Mouse (Mus musculus) induced T-regulatory cell, adult 2 months (primary cell): ENCODE measurements around the gene Parp16.
A peak's percentile ranks its signal among the peaks of the same experiment; 100 is the strongest.

ENCODE experiments used
- DNase-seq: peaks from one replicate; pipeline ENCODE4 v3.0.0-alpha.2; 2012; ENCODE audit warnings: low read depth

Parp16 gene

DNA sequence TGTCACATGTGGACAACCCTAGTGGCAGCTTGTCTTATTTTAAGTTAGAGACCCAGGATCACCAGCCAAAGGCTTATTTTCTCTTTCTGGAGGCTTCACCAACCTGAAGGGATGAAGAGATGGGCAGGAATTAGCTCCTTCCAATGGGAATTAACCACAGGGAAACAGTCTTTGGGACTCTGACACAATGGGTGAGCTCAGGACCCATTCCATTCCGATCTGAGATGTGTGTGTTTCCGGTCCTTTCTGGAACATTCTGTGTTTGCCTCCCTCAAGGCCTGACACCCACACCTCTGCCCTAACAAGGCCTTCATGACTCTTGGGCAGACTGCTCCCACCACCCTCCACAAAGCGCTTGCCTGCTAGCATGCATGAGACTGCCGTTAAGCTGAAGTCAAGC is at the start of gene Parp16:
Parp16 (plus strand) TSS at position 301 of the 400 bp plus-strand sequence.
- no peak for DNase-seq

DNA sequence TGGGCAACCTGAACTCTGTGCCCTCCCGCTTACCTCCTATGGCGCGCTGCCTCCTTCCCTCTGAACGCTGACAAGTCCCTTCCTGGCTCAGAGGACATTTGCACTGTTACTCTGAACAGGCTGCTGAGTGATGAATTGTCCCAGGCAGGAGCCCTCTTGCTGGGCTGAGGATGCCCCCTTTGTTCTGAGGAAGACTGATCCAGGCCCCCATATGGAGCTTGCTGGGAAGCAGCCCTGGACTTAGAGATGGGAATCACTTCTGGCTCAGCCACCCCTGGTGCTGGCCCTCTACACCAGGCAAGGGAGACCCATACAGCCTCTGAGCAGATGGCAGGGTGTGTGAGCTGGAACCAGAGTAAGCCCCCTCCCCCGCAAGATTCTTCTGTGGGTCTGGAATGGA is 49.2 kb upstream of the Parp16 start:
- no peak for DNase-seq

DNA sequence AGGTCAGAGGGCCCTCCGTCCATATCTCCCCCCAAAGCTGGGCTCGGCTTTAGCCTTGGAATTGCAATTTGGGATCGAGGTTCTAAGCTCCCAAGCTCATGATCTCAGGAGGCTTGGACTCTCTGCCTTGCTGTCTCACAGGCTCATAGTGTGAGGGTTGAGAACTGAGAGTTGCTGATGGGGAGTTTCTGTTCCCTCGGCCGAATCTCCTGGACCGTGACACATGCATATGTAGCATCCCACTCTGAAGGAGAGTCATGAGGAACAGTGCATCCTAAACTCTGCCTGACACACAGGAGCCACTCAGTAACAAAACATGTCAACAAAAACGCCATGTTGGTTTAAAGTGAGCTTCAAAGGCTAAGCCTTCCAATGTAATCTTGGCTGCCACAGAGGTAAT is 46.6 kb upstream of the Parp16 start:
- DNase-seq, result no peak

DNA sequence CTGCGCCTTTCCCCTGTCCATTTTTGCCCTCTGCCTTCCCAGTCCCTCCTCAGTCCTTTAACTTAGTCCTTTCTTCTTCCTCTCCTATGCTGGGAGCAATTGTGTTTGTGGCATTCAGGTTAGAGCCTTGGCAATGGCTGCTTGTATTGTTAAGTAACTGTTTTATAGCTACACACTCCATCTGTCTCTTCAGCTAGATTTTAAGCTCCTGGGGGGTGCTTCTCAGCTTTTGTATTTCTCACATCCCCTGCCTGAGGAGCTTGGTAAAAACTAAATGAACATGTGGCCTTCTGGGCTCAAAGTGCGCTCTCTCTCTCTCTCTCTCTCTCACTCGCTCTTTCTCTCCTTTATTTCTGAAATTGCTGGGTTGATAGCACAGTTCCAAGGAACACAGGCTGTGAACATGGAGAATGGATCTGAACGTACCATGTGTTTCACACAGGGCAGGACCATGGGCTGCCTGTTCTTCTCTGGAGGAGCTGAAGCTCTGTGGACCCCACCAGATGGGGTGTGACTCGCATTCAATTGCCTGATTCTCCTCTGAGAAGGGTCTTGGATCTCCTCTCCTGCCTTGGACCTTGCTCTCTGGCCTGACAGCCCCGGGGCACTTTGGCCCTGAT is 42.3 kb upstream of the Parp16 start:
- no peak for DNase-seq

DNA sequence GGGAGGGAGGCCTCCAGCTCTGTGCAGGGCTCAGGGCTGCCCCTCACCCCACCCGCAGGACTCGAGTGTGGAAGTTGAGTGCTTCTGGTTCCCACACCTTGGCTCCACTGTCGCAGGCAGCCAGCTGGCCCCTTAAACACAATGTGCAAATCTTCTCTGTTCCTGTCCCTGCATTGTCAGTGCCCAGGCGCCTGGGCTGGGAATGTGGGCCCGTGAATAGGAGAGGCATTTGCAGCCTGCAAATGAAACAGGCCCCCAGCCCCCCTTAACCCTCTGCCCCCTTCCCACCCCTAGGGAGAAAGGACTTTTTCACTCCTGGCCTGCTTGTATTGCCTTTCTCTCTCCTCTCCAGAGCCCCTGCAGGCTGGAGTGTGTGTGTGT is 41.8 kb upstream of the Parp16 start:
- no peak for DNase-seq

DNA sequence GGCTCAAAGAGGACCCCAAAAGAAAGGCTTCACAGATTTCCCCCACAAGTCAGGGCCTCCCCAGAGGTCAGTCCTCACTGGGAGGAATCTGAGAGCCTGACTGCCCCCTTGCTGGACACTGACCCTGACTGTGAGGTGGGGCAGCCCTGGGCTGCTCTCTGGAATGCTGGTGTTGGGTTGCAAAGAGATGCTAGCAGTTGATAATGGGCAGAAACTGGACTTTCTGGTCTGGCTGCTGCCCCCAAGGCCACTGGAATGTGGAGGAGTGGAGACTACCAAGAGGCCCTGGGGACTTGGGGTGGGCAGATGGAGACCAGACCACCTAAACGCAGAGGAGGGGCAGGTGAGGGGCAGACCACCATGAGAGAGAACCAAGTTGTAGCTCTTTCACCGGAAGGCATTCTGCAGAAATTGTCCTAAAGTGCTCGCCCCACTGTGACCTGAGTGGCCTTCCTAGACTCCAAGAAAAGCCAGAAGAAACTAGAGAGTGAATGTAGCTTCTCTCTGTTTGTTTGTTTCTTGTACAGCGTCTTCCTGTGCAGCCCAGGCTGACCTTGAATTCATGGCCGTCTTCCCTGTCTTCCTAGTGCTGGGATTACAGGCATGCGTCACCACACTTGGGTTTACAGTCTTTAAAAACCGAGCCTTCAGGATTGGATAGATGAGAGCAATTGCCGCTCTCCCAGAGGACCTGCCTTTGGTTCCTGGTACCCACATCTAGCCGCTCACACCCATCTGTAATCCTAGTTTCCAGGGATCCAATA is 40.3 kb upstream of the Parp16 start:
- no peak for DNase-seq

DNA sequence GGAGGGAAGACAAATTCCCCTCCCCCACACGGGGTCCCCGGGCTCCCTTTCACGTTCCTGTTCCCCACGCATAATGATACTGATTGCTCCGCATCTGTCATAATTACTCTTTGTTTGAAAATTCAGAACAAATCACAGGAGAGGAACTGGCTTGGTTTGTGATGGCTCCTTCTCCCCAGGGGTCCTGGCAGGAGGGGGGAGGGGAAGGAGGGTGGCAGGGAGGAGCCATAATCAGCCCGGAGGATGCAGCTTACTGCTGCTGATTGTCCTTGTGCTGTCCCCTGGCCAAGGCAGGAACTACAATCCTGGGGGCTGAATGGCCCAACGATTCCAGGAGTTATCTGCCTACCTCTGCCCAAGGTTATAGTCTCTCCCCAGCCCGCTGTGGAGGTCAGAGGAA is 38.5 kb upstream of the Parp16 start:
- DNase-seq, result no peak

DNA sequence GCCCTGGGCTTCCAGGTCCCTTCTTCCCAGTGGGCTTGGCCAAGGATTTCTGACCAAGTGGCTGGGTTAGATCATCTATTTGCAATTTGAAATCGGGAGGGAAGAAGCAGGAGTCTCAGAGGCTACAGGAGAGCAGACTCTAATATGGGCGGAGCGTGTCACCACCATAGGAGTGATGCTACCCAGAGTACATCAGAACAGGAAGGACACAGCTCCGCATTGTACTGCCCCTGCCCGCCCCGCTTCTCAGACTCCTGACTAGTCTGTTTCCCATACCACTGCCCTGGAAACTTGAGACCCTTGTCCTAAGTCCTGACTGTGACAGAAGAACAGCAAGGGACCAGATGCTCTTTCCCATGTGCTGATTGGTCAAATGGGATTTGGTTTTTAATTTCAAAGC is 37.5 kb upstream of the Parp16 start:
- no peak for DNase-seq

DNA sequence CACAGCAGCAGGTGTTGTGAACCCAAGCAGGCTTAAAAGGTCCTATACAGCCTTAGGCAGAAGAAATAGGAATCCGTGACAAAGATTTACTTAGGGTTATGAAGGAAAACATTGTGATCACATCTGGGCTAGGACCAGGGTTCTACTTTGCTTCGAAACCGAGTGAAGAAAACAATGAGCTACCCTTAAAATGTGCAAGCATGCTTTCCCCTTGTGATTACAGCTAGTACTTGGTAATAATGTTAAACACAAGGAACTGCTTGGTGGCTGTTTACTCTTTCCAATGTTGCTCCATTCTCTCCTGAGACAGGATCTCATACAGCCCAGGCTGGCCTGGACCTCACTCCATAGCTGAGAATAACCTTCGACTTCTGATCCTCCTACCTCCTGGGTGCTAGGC is 34.0 kb upstream of the Parp16 start:
- no peak for DNase-seq

DNA sequence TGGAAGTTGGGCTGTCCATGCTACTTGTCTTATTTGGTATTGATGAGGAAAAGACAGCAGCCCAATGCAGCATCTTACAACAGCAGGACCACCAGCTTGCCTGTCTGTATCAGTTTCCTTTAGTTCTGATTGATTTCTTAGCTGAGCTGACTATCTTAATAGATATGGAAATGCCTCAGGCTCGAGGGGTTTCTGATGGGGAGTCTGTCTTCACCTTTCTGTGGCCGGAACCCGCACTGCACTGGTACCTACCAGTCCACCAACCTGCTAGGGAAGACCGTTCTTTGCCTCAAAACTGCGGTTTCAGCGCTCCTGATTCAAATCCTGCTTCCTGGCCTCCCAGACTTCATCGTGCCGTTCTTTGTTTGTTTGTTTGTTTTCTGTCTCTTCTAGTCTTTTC is 33.3 kb upstream of the Parp16 start:
- no peak for DNase-seq

DNA sequence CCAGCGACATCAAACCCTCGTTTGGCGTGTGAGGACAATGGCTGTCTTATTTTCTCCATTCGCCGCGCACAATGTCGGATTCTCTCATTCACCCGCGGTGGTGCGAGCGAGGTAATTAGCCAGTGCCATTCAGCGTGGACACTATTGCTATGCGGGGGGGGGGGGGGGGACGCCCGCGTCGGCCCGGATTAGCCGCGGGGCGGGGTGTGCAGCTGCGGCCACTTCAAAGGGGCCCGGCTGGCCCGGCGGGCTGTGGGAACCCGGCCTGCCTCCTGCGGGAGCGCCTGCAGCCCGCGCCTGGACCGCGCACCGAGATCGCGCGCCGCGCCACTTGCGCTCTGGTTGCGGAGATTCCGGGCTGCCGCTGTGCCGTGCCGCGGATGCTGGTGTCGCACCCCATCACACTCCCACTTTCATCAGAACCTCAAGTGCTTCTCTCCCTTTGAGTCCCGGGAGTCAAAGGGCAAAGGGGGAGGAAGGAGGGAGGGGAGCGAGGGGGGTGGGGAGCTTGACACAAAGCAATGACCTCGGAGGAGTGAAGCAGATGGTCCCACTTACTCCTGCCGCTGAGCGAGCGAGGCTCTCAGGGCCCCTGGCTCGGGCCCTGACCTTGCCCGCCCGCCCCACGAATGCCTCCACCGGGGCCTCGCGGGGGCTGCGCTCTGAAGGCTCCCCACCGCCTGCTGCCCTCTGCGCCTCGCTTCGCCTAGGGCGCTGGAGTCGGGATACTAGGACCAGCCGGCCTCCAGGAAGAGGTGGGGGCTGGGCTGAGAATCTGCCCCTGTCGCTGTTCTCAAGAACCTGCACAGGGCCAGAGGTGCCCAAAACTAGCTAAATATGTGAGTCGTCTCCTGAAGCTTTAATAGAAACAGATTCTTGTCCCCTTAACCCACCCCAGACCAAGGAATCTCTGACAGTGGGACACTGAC is 32.2 kb upstream of the Parp16 start:
- no peak for DNase-seq

DNA sequence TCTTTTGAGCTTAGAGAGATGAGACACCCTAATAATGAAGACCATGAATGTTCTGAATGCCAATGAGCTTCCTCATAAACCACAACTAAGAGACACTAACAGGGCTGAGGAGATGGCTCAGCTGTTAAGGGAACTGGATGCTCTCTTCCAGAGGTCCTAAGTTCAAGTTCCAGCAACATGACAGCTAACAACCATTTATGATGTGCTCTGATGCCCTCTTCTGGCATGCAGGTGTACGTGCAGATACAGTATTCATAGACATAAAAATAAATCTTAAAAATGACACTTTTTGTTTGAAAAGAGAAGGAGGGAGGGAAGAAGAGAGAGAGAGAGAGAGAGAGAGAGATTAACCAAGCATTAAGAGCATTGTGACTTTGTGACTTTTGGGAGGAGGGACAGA is 30.3 kb upstream of the Parp16 start:
- peak; percentile 51 for DNase-seq

DNA sequence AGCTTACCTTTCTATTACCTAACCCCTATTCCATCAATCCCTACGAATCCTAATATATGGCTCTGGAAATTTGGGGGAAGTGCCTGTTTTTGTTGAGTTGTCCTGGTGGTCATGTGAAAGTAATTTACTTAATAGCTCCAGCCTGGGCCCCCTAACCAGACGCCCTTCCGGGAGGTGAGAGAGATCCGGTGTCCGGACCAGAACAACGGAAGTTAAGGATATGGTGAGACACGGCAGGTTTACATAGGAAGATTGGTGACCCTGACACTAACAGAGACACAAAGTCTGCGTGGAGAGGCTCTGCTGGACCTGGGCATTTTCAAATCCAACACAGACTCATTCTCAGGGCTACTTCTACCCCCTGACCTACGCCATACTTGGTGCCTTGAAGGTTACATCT is 28.8 kb upstream of the Parp16 start:
- no peak for DNase-seq

DNA sequence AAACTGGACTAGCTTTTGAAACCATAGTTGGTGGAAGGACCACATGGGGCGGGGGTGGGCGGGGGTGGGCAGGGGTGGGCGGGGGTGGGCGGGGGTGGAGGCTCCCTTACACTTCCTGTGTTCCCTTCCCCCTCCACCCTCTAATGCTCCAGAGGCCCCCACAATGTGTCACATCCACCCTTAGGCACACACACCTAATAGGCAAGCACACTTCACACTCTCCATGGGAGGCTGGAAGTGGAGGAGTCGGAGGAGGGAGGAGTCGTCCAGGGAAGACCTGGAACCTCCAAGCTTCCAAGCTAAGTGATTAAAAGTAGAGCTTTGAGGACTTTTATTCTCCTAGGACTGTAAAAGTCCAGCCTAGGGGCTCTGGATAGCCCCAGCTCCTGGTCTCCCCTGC is 26.6 kb upstream of the Parp16 start:
- no peak for DNase-seq

DNA sequence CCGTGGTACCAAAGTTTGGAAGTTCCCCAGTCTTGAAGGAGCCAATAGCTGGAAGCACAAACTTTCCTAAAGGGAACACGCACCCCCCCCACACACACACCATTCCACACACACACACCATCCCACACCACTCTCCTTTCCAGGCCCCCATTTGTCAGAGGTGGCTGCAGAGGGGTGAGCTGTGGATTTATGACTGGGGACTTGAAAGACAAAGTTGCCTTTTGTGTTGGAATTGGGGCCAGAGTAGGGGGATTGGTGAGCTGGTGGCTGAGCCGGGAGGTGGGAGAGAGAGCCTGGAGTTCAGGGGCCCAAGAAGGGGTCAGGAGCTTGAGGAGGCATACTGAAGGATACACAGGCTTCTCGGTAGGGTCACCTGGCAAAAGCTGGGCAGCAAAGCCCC is 26.2 kb upstream of the Parp16 start:
- DNase-seq, result no peak

DNA sequence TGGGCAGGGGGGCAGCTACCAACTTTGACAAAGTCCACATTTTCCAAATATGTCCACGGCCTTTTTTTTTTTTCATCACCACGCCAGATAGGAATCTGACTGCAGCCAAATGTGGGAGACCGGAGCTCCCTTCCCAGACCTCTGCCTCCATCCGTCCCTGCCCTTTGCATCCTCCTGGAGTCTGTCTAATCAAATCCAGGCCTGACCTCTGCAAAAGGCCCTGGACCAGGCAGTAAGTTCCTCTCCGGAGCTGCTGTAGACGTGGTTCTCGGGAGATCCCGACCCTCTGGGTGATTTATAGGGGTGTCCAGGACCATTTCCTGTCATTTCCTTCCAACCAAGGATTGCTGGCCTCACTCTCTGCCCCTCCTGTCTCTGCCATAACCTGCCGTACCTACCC is 22.5 kb upstream of the Parp16 start:
- no peak for DNase-seq

DNA sequence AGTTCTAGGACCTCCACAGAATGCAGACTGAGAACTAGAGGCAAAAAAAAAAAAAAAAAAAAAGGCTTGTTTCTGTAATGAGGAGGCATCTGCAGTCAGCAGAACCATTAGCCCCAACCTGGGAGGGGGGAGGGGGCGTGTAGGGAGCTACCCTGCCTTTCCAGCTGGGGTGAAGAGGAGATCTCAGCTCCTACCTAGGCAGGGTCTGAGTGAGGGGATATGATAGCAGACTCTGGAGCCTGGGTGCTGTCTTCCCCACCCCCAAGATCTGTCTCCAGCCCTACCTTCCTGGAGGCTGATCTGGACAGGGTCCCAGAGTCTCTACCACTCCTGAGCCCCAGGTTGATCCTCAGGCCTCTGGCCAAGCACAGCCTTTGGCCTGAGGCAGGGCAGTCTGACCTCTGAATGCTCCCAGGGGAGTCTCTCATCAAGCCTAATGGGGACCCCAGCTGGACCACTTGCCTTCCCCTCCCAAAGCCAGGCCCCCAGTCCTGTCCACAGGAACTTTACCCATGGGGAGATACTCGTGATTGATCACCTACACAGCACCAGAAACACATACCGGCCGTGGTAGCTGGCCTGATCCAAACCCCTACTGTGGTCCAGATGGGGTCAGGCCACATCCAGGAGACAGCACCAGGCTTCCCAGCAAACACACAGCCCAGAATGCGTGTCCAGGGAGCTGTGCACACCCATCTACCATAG is 19.8 kb upstream of the Parp16 start:
- DNase-seq, result no peak

DNA sequence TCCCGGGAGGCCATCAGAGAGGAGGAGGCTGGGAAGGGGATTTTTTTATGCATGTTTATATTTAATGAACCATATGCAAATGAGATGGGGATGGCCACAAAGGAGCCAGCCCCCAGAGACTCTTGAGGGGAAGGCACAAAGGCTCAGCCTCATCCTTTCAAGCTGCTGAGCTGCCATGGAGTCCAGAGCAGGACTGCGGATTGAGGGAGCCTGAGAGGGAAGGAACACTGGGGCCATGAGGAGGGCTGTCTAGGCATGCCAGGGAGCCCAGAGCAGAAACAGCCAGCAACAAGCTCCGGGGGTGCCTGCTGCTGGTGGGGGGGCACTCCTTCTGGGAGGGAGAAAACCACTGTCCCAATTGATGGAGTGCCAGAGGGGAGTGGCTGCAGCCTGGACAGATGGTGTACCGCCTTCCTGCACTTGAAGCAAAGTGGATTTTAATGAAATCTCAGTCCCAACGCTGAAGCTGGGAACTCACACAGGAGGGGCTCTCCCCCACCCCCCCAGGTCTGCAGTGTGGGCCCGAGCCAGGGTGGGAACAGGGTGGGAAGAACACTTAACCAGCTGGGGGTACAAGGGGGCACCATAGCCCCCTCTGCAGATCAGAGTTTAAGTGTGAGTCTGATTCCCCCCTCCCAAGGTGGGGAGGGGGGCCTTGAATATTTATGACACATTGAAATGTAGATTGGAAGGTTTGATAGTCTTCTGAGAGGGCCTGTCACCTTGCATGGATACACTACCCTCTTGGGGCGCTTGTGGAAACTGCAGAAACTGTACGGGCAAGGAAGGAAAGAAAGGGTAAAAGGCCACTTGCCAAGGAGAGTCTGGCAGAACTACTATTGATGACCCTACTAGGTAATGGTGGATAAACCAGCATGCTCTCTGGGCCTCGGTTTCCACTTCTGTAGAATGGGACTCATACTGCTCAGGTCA is 18.9 kb upstream of the Parp16 start:
- DNase-seq, result no peak

DNA sequence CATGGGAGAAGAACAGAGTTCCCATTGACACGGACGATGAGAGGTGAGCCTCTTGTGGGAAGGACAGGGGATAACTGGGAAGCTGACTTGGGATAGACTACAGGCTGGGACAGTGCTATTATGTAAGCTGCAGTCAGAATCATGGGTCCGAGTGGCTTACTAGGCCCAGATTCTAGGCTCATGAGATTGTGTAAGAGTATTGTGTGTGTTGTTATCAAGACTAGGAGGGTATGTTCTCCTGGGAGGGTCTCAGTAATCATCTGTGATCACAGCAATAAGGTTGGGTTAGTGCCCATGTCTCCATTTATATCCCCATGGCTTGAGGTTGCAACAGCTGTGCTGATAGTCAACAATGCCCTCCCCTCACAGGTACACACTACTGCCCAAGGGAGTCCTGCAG is 17.7 kb upstream of the Parp16 start:
- no peak for DNase-seq

DNA sequence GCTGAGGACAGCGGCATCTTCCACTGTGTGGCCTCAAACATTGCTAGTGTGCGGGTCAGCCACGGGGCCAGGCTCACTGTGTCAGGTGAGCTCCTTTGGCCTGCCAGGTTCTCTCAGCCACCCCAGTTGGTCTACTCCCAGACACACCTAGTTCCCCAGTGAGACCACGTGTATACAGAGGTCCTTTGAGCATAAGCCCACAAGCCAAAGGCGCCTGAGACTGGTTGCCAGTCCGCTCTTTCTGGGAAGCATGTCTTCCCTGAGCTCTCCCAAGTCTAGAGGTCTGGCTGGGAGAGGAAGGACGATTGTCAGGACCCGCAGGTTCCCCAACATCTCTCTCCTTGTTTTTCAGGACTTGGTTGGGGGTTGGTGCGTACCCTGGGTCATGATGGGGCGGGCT is 17.2 kb upstream of the Parp16 start:
- DNase-seq, result no peak
